Mouse (Mus musculus): ENCODE results near the gene Gm13277. TPM values are rescaled to one million over a fixed set of nuclear protein-coding genes. Genes with fewer than 3 reads are reported as not detected.
"Not testable (repeated sequence)": the region's sequence is repeated elsewhere in the genome, so short reads cannot be mapped to it uniquely, and the experiment has no call there.

Gene Gm13277
- polyA plus RNA-seq, 1 experiment: not detected

- H3K4me3 ChIP-seq (ENCODE audit: insufficient read depth, poor library complexity, severe bottlenecking); H3K79me2 ChIP-seq (ENCODE audit: control insufficient read depth, insufficient read depth); H3ac ChIP-seq (ENCODE audit: control insufficient read depth, insufficient read length, low read depth); H3K36me3 ChIP-seq (ENCODE audit: control insufficient read depth, insufficient read depth); H3K79me3 ChIP-seq (ENCODE audit: low read depth); H3K27me3 ChIP-seq (ENCODE audit: control insufficient read depth, insufficient read depth, insufficient read length): not testable (repeated sequence)
These were observed 30.8 kb upstream of the Gm13277 start for GRCm38 (mm10) chr4:88757628-88758031.

- H3K36me3 ChIP-seq (ENCODE audit: control insufficient read depth, insufficient read depth); H3K79me3 ChIP-seq (ENCODE audit: low read depth); H3K79me2 ChIP-seq (ENCODE audit: control insufficient read depth, insufficient read depth); H3K4me3 ChIP-seq (ENCODE audit: insufficient read depth, poor library complexity, severe bottlenecking); H3K27me3 ChIP-seq (ENCODE audit: control insufficient read depth, insufficient read depth, insufficient read length); H3ac ChIP-seq (ENCODE audit: control insufficient read depth, insufficient read length, low read depth): not testable (repeated sequence)
These were observed 29.7 kb upstream of the Gm13277 start for GRCm38 (mm10) chr4:88758751-88759150.

GRCm38 (mm10) chr4:88759610-88760268 is 28.7 kb upstream of the Gm13277 start, which contains the start of gene Gm13283:
Gene Gm13283 (plus strand): TSS chr4:88760119.
- not testable (repeated sequence) for H3K79me2 ChIP-seq (ENCODE audit: control insufficient read depth, insufficient read depth); H3K4me3 ChIP-seq (ENCODE audit: insufficient read depth, poor library complexity, severe bottlenecking); H3K27me3 ChIP-seq (ENCODE audit: control insufficient read depth, insufficient read depth, insufficient read length); H3K36me3 ChIP-seq (ENCODE audit: control insufficient read depth, insufficient read depth); H3ac ChIP-seq (ENCODE audit: control insufficient read depth, insufficient read length, low read depth); H3K79me3 ChIP-seq (ENCODE audit: low read depth)

- H3K36me3 ChIP-seq (ENCODE audit: control insufficient read depth, insufficient read depth); H3K79me3 ChIP-seq (ENCODE audit: low read depth); H3ac ChIP-seq (ENCODE audit: control insufficient read depth, insufficient read length, low read depth); H3K4me3 ChIP-seq (ENCODE audit: insufficient read depth, poor library complexity, severe bottlenecking); H3K79me2 ChIP-seq (ENCODE audit: control insufficient read depth, insufficient read depth); H3K27me3 ChIP-seq (ENCODE audit: control insufficient read depth, insufficient read depth, insufficient read length): not testable (repeated sequence)
These were observed 28.0 kb upstream of the Gm13277 start for GRCm38 (mm10) chr4:88760431-88760830.

- not testable (repeated sequence) for H3K79me3 ChIP-seq (ENCODE audit: low read depth); H3ac ChIP-seq (ENCODE audit: control insufficient read depth, insufficient read length, low read depth); H3K79me2 ChIP-seq (ENCODE audit: control insufficient read depth, insufficient read depth); H3K4me3 ChIP-seq (ENCODE audit: insufficient read depth, poor library complexity, severe bottlenecking); H3K36me3 ChIP-seq (ENCODE audit: control insufficient read depth, insufficient read depth); H3K27me3 ChIP-seq (ENCODE audit: control insufficient read depth, insufficient read depth, insufficient read length)
These were observed 26.7 kb upstream of the Gm13277 start for GRCm38 (mm10) chr4:88761776-88762175.

GRCm38 (mm10) chr4:88762341-88762740 is 26.1 kb upstream of the Gm13277 start:
- H3ac ChIP-seq (ENCODE audit: control insufficient read depth, insufficient read length, low read depth); H3K79me3 ChIP-seq (ENCODE audit: low read depth); H3K4me3 ChIP-seq (ENCODE audit: insufficient read depth, poor library complexity, severe bottlenecking); H3K27me3 ChIP-seq (ENCODE audit: control insufficient read depth, insufficient read depth, insufficient read length); H3K36me3 ChIP-seq (ENCODE audit: control insufficient read depth, insufficient read depth); H3K79me2 ChIP-seq (ENCODE audit: control insufficient read depth, insufficient read depth): not testable (repeated sequence)

- H3K4me3 ChIP-seq (ENCODE audit: insufficient read depth, poor library complexity, severe bottlenecking): not testable (repeated sequence)
These were observed 24.9 kb upstream of the Gm13277 start for GRCm38 (mm10) chr4:88763384-88764018.

GRCm38 (mm10) chr4:88773534-88773933 is 14.9 kb upstream of the Gm13277 start, which contains the start of gene Gm13290:
Gene Gm13290 (plus strand): TSS chr4:88773834.
- not testable (repeated sequence) for H3K4me3 ChIP-seq (ENCODE audit: insufficient read depth, poor library complexity, severe bottlenecking); H3K36me3 ChIP-seq (ENCODE audit: control insufficient read depth, insufficient read depth); H3K79me2 ChIP-seq (ENCODE audit: control insufficient read depth, insufficient read depth); H3ac ChIP-seq (ENCODE audit: control insufficient read depth, insufficient read length, low read depth); H3K79me3 ChIP-seq (ENCODE audit: low read depth); H3K27me3 ChIP-seq (ENCODE audit: control insufficient read depth, insufficient read depth, insufficient read length)

More at GRCm38 (mm10) chr4:88763384-88764018, 24.9 kb upstream of the Gm13277 start:
- H3K36me3 ChIP-seq (ENCODE audit: control insufficient read depth, insufficient read depth); H3ac ChIP-seq (ENCODE audit: control insufficient read depth, insufficient read length, low read depth); H3K79me3 ChIP-seq (ENCODE audit: low read depth); H3K27me3 ChIP-seq (ENCODE audit: control insufficient read depth, insufficient read depth, insufficient read length); H3K79me2 ChIP-seq (ENCODE audit: control insufficient read depth, insufficient read depth): not testable (repeated sequence)

GRCm38 (mm10) chr4:88776622-88777021 is 11.8 kb upstream of the Gm13277 start, which contains the start of gene Gm13289:
Gene Gm13289 (plus strand): TSS chr4:88776922.
- not testable (repeated sequence) for H3K27me3 ChIP-seq (ENCODE audit: control insufficient read depth, insufficient read depth, insufficient read length); H3K4me3 ChIP-seq (ENCODE audit: insufficient read depth, poor library complexity, severe bottlenecking); H3K36me3 ChIP-seq (ENCODE audit: control insufficient read depth, insufficient read depth); H3ac ChIP-seq (ENCODE audit: control insufficient read depth, insufficient read length, low read depth); H3K79me3 ChIP-seq (ENCODE audit: low read depth); H3K79me2 ChIP-seq (ENCODE audit: control insufficient read depth, insufficient read depth)

- not testable (repeated sequence) for H3K27me3 ChIP-seq (ENCODE audit: control insufficient read depth, insufficient read depth, insufficient read length); H3ac ChIP-seq (ENCODE audit: control insufficient read depth, insufficient read length, low read depth); H3K36me3 ChIP-seq (ENCODE audit: control insufficient read depth, insufficient read depth); H3K79me2 ChIP-seq (ENCODE audit: control insufficient read depth, insufficient read depth); H3K79me3 ChIP-seq (ENCODE audit: low read depth); H3K4me3 ChIP-seq (ENCODE audit: insufficient read depth, poor library complexity, severe bottlenecking)
These were observed 8.9 kb upstream of the Gm13277 start, which contains the start of gene Gm13272 for GRCm38 (mm10) chr4:88779550-88779949. Gene Gm13272 (plus strand): TSS chr4:88779850.

GRCm38 (mm10) chr4:88780320-88780719 is 8.1 kb upstream of the Gm13277 start:
- not testable (repeated sequence) for H3K27me3 ChIP-seq (ENCODE audit: control insufficient read depth, insufficient read depth, insufficient read length); H3ac ChIP-seq (ENCODE audit: control insufficient read depth, insufficient read length, low read depth); H3K79me2 ChIP-seq (ENCODE audit: control insufficient read depth, insufficient read depth); H3K79me3 ChIP-seq (ENCODE audit: low read depth); H3K36me3 ChIP-seq (ENCODE audit: control insufficient read depth, insufficient read depth); H3K4me3 ChIP-seq (ENCODE audit: insufficient read depth, poor library complexity, severe bottlenecking)

GRCm38 (mm10) chr4:88781831-88782230 is 6.6 kb upstream of the Gm13277 start, which contains the start of gene Ifnz:
Gene Ifnz (plus strand): TSS chr4:88782131.
- not testable (repeated sequence) for H3K4me3 ChIP-seq (ENCODE audit: insufficient read depth, poor library complexity, severe bottlenecking); H3K79me3 ChIP-seq (ENCODE audit: low read depth)

More at GRCm38 (mm10) chr4:88781831-88782230, 6.6 kb upstream of the Gm13277 start, which contains the start of gene Ifnz:
- not testable (repeated sequence) for H3K79me2 ChIP-seq (ENCODE audit: control insufficient read depth, insufficient read depth); H3ac ChIP-seq (ENCODE audit: control insufficient read depth, insufficient read length, low read depth); H3K27me3 ChIP-seq (ENCODE audit: control insufficient read depth, insufficient read depth, insufficient read length); H3K36me3 ChIP-seq (ENCODE audit: control insufficient read depth, insufficient read depth)
